Mouse (Mus musculus) ES-Bruce4 (cell line): Measurements from ENCODE around the gene Gramd4.

ENCODE experiments used
- CTCF ChIP-seq: IDR thresholded peaks from one replicate; pipeline ENCODE4 v1.8.1; 2011; ENCODE audit warnings: low read depth, low read length
- POLR2A ChIP-seq: IDR thresholded peaks from one replicate; pipeline ENCODE4 v1.8.1; 2011; ENCODE audit warnings: low read length; ENCODE audit not compliant: insufficient read depth

- TF ChIP-seq POLR2A (no peak), CTCF (no peak)
These were observed 44.1 kb downstream of the Gramd4 start for GRCm38 (mm10) chr15:86101585-86101984.
